Mouse (Mus musculus): ENCODE measurements around the gene Trub2.

DNA sequence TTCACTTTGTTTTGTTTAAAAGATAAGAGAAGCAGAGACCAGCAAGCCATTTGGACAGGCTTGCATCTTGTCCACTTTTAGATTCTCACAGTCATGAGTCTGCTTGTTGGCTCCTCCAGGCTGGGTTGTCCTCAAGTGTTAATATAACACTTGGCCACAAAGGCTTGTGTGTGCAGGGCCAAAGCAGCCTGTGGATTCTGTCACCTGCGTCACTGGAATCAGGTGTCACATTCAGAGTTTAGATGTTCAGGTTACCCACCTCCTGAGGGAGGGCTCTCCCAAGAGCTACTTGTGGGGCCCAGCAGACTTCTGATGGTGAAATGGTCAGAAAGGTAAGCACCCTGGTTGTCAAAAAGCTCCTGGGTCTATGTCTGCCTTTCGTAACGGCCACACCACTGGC lies 65.2 kb downstream of the Trub2 start:
- TF ChIP-seq GATA1 (IDR thresholded peaks at IDR 0.05; ENCODE audit: low read length): no peak
- no peak for TF ChIP-seq TAL1 (IDR thresholded peaks at IDR 0.05; ENCODE audit: low read length)
